Mouse (Mus musculus): Measurements from ENCODE around the gene Ifna2. TPM values are rescaled to one million over a fixed set of nuclear protein-coding genes. Genes with fewer than 3 reads are reported as not detected.

Ifna2 gene
- polyA plus RNA-seq, 1 experiment from 2014 or later, result not detected

GRCm38 (mm10) chr4:88697753-88698152, 14.0 kb upstream of the Ifna2 start:
- no peak for DNase-seq (ENCODE audit: low spot score)
- Histone ChIP-seq H3K27me3 (replicated peaks; ENCODE audit: low read depth, poor library complexity, severe bottlenecking) (no peaks in the 10 kb centered on the region), H3K4me1 (no peaks in the 10 kb centered on the region), H3K36me3 (replicated peaks) (no peaks in the 10 kb centered on the region), H3K9me3 (no peaks in the 10 kb centered on the region), H3K27ac (replicated peaks) (no peak overlapping the region), H3K4me3 (no peak overlapping the region)
- 86% methylated on average over 4 of the region's 4 CpGs for WGBS

GRCm38 (mm10) chr4:88697108-88697507, 13.4 kb upstream of the Ifna2 start:
- H3K9me3 ChIP-seq, result no peaks in the 10 kb centered on the region
- DNase-seq (ENCODE audit: low spot score), result no peak
- 64% methylated on average over 6 of the region's 6 CpGs for WGBS

GRCm38 (mm10) chr4:88696237-88696884, 12.6 kb upstream of the Ifna2 start:
- no peaks in the 10 kb centered on the region for H3K9me3 ChIP-seq
- no peaks in the 10 kb centered on the region for H3K36me3 ChIP-seq (replicated peaks)
- no peaks in the 10 kb centered on the region for H3K4me1 ChIP-seq
- no peak overlapping the region for H3K27ac ChIP-seq (replicated peaks)
- 20% methylated on average over 3 of the region's 3 CpGs for WGBS
- peak; percentile 82 for DNase-seq (ENCODE audit: low spot score)
- no peaks in the 10 kb centered on the region for H3K27me3 ChIP-seq (replicated peaks; ENCODE audit: low read depth, poor library complexity, severe bottlenecking)
- H3K4me3 ChIP-seq, result no peak overlapping the region

More at GRCm38 (mm10) chr4:88697108-88697507, 13.4 kb upstream of the Ifna2 start:
- H3K27ac ChIP-seq (replicated peaks), result no peak overlapping the region
- H3K4me3 ChIP-seq, result no peak overlapping the region
- H3K4me1 ChIP-seq, result no peaks in the 10 kb centered on the region
- no peaks in the 10 kb centered on the region for H3K27me3 ChIP-seq (replicated peaks; ENCODE audit: low read depth, poor library complexity, severe bottlenecking)
- H3K36me3 ChIP-seq (replicated peaks), result no peaks in the 10 kb centered on the region

- Histone ChIP-seq H3K36me3 (replicated peaks) (no peaks in the 10 kb centered on the region), H3K27ac (replicated peaks) (no peak overlapping the region), H3K9me3 (no peaks in the 10 kb centered on the region), H3K27me3 (replicated peaks; ENCODE audit: low read depth, poor library complexity, severe bottlenecking) (no peaks in the 10 kb centered on the region), H3K4me1 (no peaks in the 10 kb centered on the region), H3K4me3 (no peak overlapping the region)
- DNase-seq (ENCODE audit: low spot score), result no peak
- 88% methylated on average over 2 of the region's 2 CpGs for WGBS
Measured at GRCm38 (mm10) chr4:88693392-88693791, 9.7 kb upstream of the Ifna2 start.

- 91% methylated on average over 1 of the region's 1 CpGs for WGBS
- Histone ChIP-seq H3K9me3 (no peaks in the 10 kb centered on the region), H3K36me3 (replicated peaks) (no peaks in the 10 kb centered on the region), H3K4me3 (no peak overlapping the region), H3K27me3 (replicated peaks; ENCODE audit: low read depth, poor library complexity, severe bottlenecking) (no peaks in the 10 kb centered on the region), H3K27ac (replicated peaks) (no peak overlapping the region), H3K4me1 (no peaks in the 10 kb centered on the region)
- DNase-seq (ENCODE audit: low spot score), result no peak
Measured at GRCm38 (mm10) chr4:88692537-88692936, 8.8 kb upstream of the Ifna2 start.

GRCm38 (mm10) chr4:88691259-88691658, 7.5 kb upstream of the Ifna2 start, which contains the start of gene Ifnab:
Ifnab (minus strand) TSS chr4:88691359.
- WGBS, result 76% methylated on average over 2 of the region's 2 CpGs

GRCm38 (mm10) chr4:88681353-88681752, 2.4 kb downstream of the Ifna2 start:
- no peak for DNase-seq (ENCODE audit: low spot score)
- no peaks in the 10 kb centered on the region for H3K9me3 ChIP-seq
- 85% methylated on average over 3 of the region's 3 CpGs for WGBS
- H3K36me3 ChIP-seq (replicated peaks), result no peaks in the 10 kb centered on the region
- no peaks in the 10 kb centered on the region for H3K4me1 ChIP-seq
- H3K27ac ChIP-seq (replicated peaks), result no peak overlapping the region
- H3K4me3 ChIP-seq, result no peak overlapping the region
- H3K27me3 ChIP-seq (replicated peaks; ENCODE audit: low read depth, poor library complexity, severe bottlenecking), result no peaks in the 10 kb centered on the region

More at GRCm38 (mm10) chr4:88691259-88691658, 7.5 kb upstream of the Ifna2 start, which contains the start of gene Ifnab:
- H3K9me3 ChIP-seq, result no peaks in the 10 kb centered on the region
- H3K27me3 ChIP-seq (replicated peaks; ENCODE audit: low read depth, poor library complexity, severe bottlenecking), result no peaks in the 10 kb centered on the region
- H3K4me3 ChIP-seq, result no peak within 1 kb of the TSS
- no peaks in the 10 kb centered on the region for H3K36me3 ChIP-seq (replicated peaks)
- no peak within 1 kb of the TSS for H3K27ac ChIP-seq (replicated peaks)
- no peaks in the 10 kb centered on the region for H3K4me1 ChIP-seq
- no peak for DNase-seq (ENCODE audit: low spot score)

GRCm38 (mm10) chr4:88680362-88680761, 3.4 kb downstream of the Ifna2 start:
- no peak for DNase-seq (ENCODE audit: low spot score)
- no peaks in the 10 kb centered on the region for H3K9me3 ChIP-seq
- 56% methylated on average over 8 of the region's 8 CpGs for WGBS
- no peaks in the 10 kb centered on the region for H3K36me3 ChIP-seq (replicated peaks)
- no peaks in the 10 kb centered on the region for H3K4me1 ChIP-seq
- no peak overlapping the region for H3K4me3 ChIP-seq
- H3K27me3 ChIP-seq (replicated peaks; ENCODE audit: low read depth, poor library complexity, severe bottlenecking), result no peaks in the 10 kb centered on the region
- no peak overlapping the region for H3K27ac ChIP-seq (replicated peaks)

GRCm38 (mm10) chr4:88676824-88677223, 6.9 kb downstream of the Ifna2 start, which contains the start of gene Ifna16:
Ifna16 (minus strand) TSS chr4:88676924.
- no peak for DNase-seq (ENCODE audit: low spot score)
- no peaks in the 10 kb centered on the region for H3K36me3 ChIP-seq (replicated peaks)
- no peaks in the 10 kb centered on the region for H3K27me3 ChIP-seq (replicated peaks; ENCODE audit: low read depth, poor library complexity, severe bottlenecking)
- 86% methylated on average over 1 of the region's 1 CpGs for WGBS
- no peaks in the 10 kb centered on the region for H3K9me3 ChIP-seq
- no peak within 1 kb of the TSS for H3K27ac ChIP-seq (replicated peaks)
- no peak within 1 kb of the TSS for H3K4me3 ChIP-seq
- no peaks in the 10 kb centered on the region for H3K4me1 ChIP-seq

- Histone ChIP-seq H3K36me3 (replicated peaks) (no peaks in the 10 kb centered on the region), H3K9me3 (0 out of 2 replicates have a peak, but pooled peaks cover 5% of the 10 kb centered on the region), H3K27ac (replicated peaks) (no peak overlapping the region), H3K27me3 (replicated peaks; ENCODE audit: low read depth, poor library complexity, severe bottlenecking) (no peaks in the 10 kb centered on the region), H3K4me3 (no peak overlapping the region), H3K4me1 (no peaks in the 10 kb centered on the region)
- WGBS, result 64% methylated on average over 1 of the region's 1 CpGs
- DNase-seq (ENCODE audit: low spot score), result no peak
Measured at GRCm38 (mm10) chr4:88655461-88655860, 28.3 kb downstream of the Ifna2 start.

- Histone ChIP-seq H3K27me3 (replicated peaks; ENCODE audit: low read depth, poor library complexity, severe bottlenecking) (no peaks in the 10 kb centered on the region), H3K9me3 (0 out of 2 replicates have a peak, but pooled peaks cover 4% of the 10 kb centered on the region), H3K4me3 (no peak overlapping the region), H3K4me1 (no peaks in the 10 kb centered on the region), H3K36me3 (replicated peaks) (no peaks in the 10 kb centered on the region), H3K27ac (replicated peaks) (no peak overlapping the region)
- 71% methylated on average over 3 of the region's 3 CpGs for WGBS
- no peak for DNase-seq (ENCODE audit: low spot score)
Measured at GRCm38 (mm10) chr4:88653644-88654043, 30.1 kb downstream of the Ifna2 start.

- Histone ChIP-seq H3K27ac (replicated peaks) (no peak within 1 kb of the TSS), H3K4me1 (no peaks in the 10 kb centered on the region), H3K27me3 (replicated peaks; ENCODE audit: low read depth, poor library complexity, severe bottlenecking) (no peaks in the 10 kb centered on the region), H3K9me3 (no peaks in the 10 kb centered on the region), H3K36me3 (replicated peaks) (no peaks in the 10 kb centered on the region), H3K4me3 (no peak within 1 kb of the TSS)
- DNase-seq (ENCODE audit: low spot score), result no peak
- 58% methylated on average over 2 of the region's 2 CpGs for WGBS
Measured at GRCm38 (mm10) chr4:88644359-88644758, 39.4 kb downstream of the Ifna2 start, which contains the start of gene Ifna13. Ifna13 (minus strand) TSS chr4:88644459.

GRCm38 (mm10) chr4:88642526-88642925, 41.2 kb downstream of the Ifna2 start:
- Histone ChIP-seq H3K4me1 (no peaks in the 10 kb centered on the region), H3K27me3 (replicated peaks; ENCODE audit: low read depth, poor library complexity, severe bottlenecking) (no peaks in the 10 kb centered on the region), H3K9me3 (no peaks in the 10 kb centered on the region), H3K27ac (replicated peaks) (no peak overlapping the region), H3K36me3 (replicated peaks) (no peaks in the 10 kb centered on the region), H3K4me3 (no peak overlapping the region)
- WGBS, result 37% methylated on average over 2 of the region's 2 CpGs
- DNase-seq (ENCODE audit: low spot score), result no peak
